Mouse (Mus musculus): ENCODE results near the gene Slc25a42.
"Not testable (repeated sequence)": the region's sequence is repeated elsewhere in the genome, so short reads cannot be mapped to it uniquely, and the experiment has no call there.

The Slc25a42 gene

DNA sequence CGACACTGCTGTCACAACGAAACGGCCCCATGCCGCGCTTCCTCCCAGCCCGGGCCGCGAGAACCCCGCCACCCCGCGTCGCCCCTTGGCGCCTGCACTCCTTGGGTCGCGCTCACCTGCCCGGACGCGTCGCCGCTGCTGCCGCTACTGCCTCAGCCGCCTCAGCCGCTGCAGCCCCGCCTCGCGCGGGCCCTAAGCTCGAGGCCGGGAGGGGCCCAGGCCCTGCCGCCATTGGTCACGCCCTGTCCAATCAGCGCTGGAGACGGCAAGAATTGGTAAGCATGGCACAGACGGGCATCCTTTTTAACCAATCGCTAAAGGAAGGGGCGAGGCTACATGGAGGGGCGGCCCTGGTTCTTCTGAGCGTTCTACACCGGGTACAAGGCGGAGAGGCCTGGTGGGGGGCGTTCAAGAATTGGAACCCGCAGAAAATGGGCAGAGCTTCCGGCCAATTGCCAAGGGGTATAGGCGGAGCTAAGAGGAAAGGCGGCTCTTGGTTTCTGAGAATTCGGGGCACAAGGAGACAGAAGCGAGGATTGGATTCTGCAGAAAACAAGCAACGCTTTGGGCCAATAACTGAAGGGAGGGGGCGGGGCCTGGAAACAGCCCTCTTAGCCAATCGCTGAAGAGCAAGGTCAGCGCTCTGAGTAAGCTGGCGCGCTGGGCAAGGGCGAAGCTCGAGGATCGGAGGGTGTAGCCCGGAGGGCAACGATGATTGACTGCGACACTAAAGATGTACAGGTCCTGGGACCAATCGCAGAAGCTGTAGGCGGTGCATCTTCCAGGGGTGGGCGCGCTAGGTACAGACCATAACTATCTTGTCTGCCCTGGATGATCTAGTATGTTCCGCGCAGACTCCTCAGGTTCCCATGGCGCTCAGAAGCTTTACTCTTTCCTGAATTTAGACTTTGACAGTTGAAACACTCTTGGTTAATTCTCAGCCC is at the start of gene Slc25a42:
TSS of gene Slc25a42 (minus strand) at position 194 of the 944 bp plus-strand sequence.
- peak; percentile 96 for DNase-seq (ENCODE audit: low read depth, low spot score)

DNA sequence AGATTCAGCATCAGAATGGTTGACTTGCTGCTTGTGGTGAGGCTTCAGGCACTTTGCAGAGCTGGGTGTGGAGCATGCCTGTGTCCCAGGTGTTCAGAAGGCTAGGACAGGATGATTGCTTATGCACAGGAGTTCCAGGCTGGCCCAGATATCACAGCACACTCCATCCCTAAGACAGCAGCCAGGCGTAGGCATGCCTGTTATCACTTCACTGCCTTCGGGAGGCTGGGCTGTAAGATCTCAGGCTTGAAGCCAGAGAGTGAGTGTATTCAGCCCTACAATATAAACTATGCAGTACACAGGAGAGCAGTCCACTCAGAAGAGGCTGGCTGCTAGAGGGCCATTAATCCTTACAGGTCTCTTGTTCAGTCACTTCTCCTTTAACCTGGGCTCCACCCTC is 46.9 kb upstream of the Slc25a42 start:
- DNase-seq (ENCODE audit: low read depth, low spot score), result no peak

DNA sequence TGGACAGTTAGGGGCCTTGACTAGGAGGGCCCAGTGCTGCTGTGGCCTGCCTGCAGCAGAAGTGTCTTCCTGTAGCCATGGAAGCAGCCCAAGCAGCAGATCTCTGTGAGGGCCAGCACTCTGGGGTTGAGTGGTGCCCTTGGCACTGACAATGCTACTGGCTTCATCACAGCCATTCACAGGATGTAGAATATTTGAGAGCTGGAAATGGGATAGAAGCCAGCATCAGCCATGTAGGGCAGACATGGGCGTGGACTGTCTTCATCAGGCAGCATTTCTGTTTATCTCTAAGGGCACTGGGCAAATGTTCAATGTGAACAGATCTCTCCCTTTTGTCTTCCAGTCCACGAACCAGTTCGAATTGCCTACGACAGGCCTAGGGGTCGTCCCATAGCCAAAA is 46.5 kb upstream of the Slc25a42 start:
- DNase-seq (ENCODE audit: low read depth, low spot score), result no peak

DNA sequence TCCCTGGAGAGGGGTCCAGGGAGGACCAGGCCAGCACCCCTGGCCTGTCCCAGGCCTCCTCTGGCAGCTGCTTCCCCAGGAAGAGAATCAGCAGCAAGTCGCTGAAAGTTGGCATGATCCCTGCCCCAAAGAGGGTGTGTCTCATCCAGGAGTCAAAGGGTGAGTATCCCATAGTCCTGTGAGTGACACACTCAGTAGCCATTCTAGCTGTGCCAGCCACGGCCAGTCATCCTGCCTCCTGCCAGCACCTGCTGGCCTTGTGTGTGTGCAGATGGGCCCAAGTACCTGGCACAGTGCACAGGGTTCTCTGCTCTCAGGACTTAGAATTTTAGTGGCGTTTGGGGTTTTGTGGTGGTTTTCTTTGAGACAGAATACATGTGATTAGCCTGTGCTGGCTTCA is 45.4 kb upstream of the Slc25a42 start:
- no peak for DNase-seq (ENCODE audit: low read depth, low spot score)

DNA sequence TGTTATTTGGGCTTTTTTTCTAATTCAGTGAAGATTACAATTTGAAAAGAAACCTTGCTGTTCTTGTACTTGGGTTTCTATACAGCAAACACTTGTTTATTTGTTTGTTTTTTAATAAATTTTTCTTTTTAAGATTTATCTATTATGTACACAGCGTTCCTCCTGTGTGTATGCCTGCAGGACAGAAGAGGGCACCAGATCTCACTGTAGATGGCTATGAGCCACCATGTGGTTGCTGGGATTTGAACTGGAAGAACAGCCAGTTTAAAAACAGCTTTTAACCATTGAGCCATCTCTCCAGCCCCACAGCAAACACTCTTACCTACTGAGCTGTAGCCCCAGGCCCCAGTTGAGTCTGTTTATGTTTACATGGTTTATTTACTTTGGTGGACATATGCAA is 42.5 kb upstream of the Slc25a42 start:
- no peak for DNase-seq (ENCODE audit: low read depth, low spot score)

DNA sequence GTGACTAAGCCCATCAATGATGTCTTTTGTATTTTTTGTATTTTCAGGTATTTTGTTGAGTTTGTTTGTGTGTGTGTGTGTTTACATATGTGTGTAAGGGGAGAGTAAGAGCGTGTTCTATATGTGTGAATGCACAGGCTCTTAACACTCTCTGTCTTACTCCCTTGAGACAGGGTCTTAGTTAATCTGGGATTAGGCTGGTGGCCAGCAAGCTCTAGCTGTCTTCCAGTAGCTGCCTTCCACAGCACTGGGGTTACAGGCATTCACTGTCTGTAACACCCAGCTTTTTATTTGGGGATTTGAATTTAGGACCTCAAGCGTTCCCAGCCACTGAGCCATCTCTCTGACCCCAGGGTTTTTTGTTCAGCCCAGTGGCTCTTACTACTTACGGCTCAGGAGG is 35.7 kb upstream of the Slc25a42 start:
- no peak for DNase-seq (ENCODE audit: low read depth, low spot score)

DNA sequence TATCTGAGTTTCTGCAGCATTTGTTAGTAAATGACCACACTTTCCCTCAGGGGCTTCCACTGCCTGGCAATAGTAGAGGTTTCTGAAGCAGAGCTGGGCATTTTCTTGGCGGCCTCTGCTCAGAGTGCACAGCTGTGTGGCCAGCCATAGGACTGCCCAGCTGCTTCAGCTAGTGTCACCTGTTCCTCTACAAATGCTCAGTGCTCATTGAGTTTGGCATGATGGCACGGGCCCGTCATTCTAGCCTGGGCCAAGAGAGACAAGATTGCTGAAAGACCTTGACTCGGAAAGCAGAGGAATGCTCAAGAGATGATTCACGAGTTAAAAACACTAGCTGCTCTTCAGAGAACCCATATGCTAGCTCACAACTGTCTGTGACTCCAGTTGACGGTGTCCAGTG is 34.5 kb upstream of the Slc25a42 start:
- no peak for DNase-seq (ENCODE audit: low read depth, low spot score)

DNA sequence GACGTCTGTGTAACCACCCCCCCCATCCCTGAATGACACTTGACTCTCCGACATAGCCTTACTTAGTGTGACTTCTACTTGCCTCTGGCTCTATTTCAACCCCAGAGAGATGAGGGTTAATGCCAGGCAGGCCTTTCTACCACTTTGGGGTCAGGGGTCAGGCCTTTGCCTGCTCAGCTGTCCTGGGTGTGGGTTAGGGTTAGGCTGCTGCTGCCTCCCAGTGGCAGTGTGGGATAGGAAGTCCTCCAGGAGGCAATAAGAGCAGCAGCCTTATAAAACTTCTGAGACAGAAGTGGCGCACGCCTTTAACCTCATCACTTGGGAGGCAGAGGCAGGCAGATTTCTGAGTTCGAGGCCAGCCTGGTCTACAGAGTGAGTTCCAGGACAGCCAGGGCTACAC is 28.5 kb upstream of the Slc25a42 start:
- DNase-seq (ENCODE audit: low read depth, low spot score), result no peak

DNA sequence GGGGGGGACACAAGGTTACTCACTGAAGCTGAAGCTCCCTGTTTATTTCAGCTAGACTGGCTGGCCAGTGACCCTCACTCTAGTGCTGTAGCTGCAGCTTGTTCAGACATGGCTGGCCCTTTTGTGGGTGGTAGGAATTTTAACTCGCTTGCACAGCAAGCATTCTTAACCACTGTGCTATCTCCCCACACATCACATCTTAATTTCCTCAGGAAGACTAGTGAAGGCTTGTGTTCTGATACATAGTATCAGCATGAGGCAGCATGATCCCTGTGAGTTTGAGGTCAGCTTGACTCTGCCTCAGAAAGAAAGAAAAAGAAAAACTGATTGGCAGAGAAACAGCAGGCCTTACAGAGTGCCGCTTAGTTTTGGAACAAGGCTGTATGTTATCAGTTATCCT is 25.7 kb upstream of the Slc25a42 start:
- no peak for DNase-seq (ENCODE audit: low read depth, low spot score)

DNA sequence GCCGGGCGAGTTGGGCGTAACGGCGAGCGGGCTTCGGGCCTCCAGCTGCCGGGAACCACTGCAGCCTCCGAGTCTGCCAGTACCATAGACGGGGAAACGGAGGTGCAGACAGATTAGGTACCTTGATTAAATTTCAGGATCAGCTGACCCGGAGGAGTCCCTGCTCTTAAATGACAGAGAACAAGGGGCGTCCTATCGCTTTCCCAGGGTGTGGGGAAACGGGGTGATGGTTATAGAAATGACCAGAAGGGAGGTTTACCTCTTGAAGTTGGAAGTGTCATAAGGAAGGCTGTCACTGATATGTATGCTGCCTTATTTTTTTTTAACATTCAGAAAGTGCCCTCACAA is 22.6 kb upstream of the Slc25a42 start:
- DNase-seq (ENCODE audit: low read depth, low spot score), result no peak

DNA sequence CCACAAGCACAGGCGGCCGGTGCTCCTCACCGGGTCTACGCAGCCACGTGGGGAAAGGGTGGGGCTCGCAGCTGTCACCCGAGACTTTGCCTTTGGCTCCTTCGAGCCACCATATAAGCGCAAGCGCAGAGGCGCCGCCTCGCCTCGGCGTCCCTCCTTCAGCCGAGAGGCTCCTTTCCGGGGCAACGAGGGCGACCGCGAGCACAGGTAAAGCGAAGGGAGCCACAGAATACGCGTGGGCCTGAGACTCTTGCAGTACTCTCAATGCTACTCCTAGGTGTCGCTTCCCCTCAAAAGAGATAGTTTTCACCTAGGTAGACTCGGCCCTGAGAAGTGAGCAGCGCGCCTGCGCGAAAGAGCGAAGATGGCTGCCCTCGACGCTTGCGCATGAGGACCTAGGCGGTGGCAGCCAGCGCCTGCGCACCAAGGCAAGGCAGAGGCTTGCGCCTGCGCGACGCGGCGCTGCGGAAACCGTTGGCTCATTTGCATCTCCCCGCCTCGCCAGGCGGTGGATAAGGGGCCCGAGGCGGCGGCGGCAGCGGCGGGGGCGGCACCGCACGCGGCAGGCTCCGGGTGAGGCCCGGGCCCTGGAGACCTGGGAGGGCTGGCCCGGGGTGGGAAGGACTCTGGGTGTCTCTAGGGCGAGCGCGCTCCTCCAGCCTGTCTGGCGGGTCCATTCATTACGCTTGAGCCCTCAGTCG is 22.1 kb upstream of the Slc25a42 start, which contains the start of the genes Sugp2 and Armc6:
TSS of gene Sugp2 (plus strand) at position 147 of the 701 bp plus-strand sequence.
TSS of gene Armc6 (minus strand) at position 387 of the 701 bp plus-strand sequence.
- peak; percentile 96 for DNase-seq (ENCODE audit: low read depth, low spot score)

DNA sequence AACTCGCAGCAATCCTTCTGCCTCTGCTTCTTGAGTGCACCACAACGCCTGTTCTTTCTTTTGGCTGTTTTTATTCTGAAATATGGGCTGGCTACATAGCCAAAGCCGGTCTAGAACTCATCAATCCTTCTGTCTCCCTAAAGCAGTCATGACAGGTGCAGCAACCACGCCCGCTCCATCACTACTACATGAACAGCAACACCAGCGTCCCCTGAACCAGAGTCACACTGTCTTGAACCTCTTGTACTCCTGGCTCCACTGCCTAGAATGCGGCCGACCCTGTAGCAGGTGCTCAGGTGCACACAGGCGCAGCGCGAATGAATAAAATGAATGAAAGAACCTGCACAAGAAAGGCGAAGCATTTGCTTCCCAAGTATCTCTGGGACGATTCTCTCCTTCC is 21.5 kb upstream of the Slc25a42 start:
- no peak for DNase-seq (ENCODE audit: low read depth, low spot score)

DNA sequence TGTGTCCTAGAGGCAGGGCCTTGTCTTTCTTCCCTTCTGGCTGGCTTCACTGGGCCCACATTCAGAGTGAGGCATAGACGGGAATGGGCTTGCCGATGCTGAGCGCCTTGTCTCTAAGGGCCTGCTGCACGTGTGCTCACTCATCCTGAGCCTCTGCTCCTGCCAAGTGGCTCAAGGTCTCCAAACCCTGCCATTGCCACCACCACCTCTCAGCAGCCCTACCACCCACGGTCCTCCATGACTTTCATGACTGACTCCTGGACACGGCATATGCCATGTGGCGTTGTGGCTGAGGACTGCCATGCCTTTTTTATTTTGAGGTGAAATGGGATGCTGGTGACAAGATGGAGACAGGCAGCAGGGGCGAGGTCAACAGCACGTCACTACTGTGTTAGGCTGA is 18.7 kb upstream of the Slc25a42 start:
- DNase-seq (ENCODE audit: low read depth, low spot score), result no peak

DNA sequence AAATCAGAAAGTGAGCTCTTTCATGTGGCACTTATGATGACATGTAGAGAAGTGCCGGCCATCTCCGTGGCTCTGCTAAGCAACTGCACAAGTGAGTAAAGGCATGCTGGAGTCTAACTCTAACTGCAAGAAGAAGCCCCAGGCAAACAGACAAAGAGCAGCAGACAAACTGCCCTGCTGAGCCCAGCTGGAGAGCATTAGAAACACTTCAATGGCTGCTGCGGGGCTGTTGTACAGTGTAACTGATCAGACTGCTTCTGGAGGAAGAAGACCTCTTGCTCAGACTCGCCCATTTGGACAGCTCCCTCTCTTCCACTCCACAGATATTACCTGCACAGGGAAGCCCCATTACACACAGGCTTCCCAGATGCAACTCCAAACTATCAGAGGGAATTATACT is 15.9 kb upstream of the Slc25a42 start:
- DNase-seq (ENCODE audit: low read depth, low spot score), result no peak

DNA sequence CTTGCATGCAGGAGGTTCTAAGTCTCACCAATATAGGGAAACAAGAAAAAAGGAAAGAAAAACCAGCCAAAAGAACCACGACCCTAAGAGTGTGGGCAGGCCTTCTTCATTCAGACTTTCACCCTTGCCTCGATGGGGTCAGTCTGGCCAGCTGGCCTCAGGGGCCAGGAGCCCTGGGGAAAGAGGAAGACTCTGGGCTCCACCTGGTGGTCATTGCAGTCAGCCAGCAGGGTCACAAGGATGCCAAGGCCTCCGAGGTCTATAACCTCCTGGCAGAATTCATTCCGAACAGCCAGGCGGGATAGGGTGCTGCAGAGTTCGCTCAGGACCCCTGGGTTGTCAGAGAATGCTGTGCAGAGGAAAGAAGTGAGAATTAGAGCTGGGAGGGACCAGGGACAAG is 11.2 kb upstream of the Slc25a42 start:
- DNase-seq (ENCODE audit: low read depth, low spot score), result no peak

DNA sequence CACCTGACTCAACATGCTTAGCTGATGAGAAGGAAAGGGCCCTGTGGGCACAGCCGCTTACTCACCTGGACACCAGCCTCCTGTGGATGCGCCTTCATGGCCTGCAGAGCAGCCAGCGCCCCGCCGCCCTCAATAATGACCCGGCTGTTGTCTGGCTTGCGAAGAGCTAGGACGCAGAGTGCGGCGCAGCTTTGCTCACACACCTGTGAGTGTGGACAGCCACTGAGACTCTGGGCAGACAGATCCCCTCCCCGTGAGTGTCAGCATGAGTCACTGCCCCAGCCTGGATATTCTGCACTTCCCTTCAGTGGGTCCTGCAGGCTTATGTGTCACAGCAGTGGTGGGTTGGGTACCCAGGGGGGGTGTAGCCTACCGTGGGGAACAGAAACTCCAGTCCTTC is 9.9 kb upstream of the Slc25a42 start:
- no peak for DNase-seq (ENCODE audit: low read depth, low spot score)

DNA sequence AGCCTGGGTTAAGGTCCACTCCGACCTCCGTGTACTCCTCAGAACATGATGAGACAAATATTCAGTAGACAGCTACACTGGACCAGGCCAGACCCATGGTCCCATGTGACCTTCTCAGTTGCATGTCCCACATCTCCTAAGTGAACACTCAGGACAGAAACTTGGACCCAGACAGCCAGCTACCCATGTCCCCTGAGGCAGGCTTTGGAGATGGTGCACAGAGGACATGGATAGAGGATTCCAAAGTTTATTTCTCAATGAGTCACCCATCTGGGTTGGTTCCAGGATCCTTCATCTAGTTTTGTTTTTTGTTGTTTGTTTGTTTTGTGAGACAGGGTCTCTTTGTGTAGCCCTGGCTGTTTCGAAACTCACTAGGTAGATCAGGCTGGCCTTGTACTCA is 8.8 kb upstream of the Slc25a42 start:
- DNase-seq (ENCODE audit: low read depth, low spot score), result no peak

DNA sequence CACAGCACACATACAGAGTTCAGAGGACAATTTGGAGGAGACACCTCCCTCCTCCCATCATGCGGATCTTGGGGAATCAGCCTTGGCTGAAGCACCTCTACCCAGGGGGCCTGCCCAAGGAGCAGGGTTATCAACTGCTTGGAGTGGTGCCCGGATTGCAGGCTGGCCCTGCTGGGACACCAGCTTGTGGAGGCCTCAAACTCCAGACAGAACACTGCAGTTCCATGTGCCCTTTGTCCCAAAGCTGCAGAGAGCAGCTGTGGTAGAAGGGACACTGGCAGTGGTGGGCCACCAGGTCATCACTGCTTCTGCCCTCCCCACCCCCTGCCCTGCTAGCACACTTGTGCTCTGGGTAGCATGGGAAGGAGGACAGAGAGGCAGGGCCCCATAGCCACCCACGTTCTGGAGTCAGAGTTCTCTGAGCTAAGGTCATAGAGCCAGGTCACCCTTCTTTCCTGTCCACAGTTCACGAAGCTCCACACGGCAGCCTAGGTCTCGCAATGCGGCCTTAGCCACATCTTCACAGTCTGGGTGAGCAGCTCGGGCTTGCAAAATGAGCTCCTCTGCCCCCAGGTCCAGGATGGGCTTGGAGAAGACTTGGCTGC is 8.2 kb upstream of the Slc25a42 start:
- DNase-seq (ENCODE audit: low read depth, low spot score), result no peak

DNA sequence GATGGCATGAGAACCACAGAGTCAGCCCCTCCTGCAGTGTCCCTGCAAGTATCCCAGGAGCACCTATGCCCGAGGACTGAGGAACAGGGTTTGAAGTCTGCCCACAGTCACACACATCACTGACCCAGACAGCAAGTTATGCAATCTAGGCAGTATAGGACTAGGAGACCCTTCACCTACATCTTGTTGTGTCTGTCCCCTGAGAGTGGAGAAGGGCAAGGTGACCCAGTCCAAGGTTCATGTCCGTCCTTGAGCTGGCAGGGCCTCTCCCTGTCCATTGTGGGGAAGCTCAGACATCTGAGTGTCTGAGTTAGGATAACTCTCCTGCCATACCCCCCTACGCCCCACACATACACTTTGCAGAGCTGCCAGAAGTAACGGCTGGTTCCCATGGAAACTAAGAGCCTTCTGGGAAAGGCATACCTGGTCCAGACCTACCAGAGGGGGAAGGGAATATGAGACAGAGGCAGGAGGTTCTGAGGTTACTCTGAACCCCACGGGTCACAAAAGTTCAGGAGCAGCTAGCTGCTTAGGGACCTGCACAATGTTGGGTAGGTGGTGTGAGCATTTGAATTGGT is 7.1 kb upstream of the Slc25a42 start:
- no peak for DNase-seq (ENCODE audit: low read depth, low spot score)

DNA sequence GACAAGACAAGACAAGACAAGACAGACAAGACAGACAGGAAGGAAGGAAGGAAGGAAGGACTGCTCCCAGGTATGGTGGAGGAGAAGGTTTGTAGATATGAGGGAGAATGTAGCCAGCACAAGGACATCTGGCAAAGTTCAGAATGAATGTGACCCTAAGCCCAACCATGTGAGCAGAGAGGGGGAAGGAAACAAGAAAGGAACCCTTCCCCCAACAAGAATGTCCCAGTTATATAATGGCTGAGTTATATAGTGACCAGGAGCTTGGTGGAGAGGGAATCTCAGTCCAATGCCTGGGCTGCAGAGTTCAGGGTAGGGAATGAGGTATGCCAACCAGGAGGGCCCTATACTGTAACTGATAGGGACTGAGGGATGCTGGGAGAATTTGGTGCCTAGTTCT is 5.3 kb upstream of the Slc25a42 start:
- DNase-seq (ENCODE audit: low read depth, low spot score), result no peak

DNA sequence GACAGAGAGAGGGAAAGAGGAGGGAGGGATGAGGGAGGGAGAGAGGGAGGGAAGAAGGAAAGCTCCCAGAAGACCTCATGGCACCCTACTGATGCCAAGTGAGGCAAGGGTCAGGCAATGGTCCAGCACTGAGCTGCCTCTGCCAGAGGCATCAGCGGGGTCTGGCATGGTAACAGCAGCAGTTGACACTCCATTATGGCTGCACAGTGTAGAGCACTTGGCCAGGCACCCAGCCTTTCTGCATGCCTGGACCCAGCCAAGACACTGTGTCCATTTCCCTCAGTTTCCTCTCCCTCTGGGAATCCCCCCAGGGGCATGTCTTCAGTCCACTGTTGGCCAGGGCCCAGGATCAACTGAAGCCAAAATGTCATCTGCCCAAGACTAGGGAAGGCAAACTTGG is 4.5 kb upstream of the Slc25a42 start:
- no peak for DNase-seq (ENCODE audit: low read depth, low spot score)

DNA sequence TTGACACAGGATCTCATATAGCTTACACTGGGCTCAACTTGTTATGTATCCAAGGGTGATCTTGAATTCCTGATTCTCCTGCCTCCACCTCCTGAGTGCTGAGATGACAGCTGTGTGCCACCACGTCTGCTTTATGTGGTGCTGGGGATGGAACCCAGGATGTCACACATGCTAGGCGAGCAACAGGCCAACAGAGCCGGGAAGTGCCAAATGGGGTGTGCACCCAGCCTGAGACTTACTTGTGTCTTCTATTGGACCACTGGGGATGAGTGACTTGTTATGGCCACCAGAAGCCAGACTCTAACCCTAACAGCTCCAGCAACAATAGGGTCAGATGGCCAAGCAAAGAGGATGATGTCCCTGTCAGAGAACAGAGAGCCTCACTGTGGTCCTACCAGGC is 4.1 kb upstream of the Slc25a42 start:
- DNase-seq (ENCODE audit: low read depth, low spot score), result not testable (repeated sequence)

Measured in embryo, embryonic 11.5 days (tissue).